Mouse (Mus musculus): Measurements from ENCODE around the gene Slc24a4. TPM values are rescaled to one million over a fixed set of nuclear protein-coding genes. Genes with fewer than 3 reads are reported as not detected.

Slc24a4 gene
- total and polyA plus RNA-seq, 3 experiments: 0.16 TPM; not detected in 2

GRCm38 (mm10) chr12:102296967-102297366, 168.4 kb downstream of the Slc24a4 start:
- ATAC-seq (ENCODE audit: extremely low read depth, insufficient number of reproducible peaks, low FRiP score, poor library complexity, severe bottlenecking): no peak
- H3K9me3 ChIP-seq (replicated peaks): no peaks in the 10 kb centered on the region
- no peaks in the 10 kb centered on the region for H3K36me3 ChIP-seq (replicated peaks)
- no peak overlapping the region for H3K4me3 ChIP-seq (ENCODE audit: low read depth, low read length)
- no peak for DNase-seq (ENCODE audit: low spot score)
- no peak for TF ChIP-seq GATA1 (IDR thresholded peaks at IDR 0.05; ENCODE audit: borderline replicate concordance, low read length)
- TF ChIP-seq TAL1 (conservative IDR thresholded peaks at IDR 0.05; ENCODE audit: low read depth, low read length): no peak
- no peak for TF ChIP-seq GATA2 (IDR thresholded peaks at IDR 0.05; ENCODE audit: borderline replicate concordance, low read depth, low read length)
- TF ChIP-seq CTCF (IDR thresholded peaks at IDR 0.05; ENCODE audit: low read depth, low read length): no peak
- no peak for TF ChIP-seq POLR2AphosphoS5 (IDR thresholded peaks at IDR 0.05; ENCODE audit: insufficient replicate concordance, low read depth, low read length)
- H3K27me3 ChIP-seq (ENCODE audit: insufficient read depth, low read length): no peaks in the 10 kb centered on the region; the same call in 1 of the 2 replicates
- no peaks in the 10 kb centered on the region for H3K4me1 ChIP-seq (ENCODE audit: insufficient read depth, low read depth, low read length)

- Histone ChIP-seq H3K4me1 (ENCODE audit: insufficient read depth, low read depth, low read length) (no peaks in the 10 kb centered on the region), H3K4me3 (ENCODE audit: low read depth, low read length) (no peak overlapping the region), H3K36me3 (replicated peaks) (no peaks in the 10 kb centered on the region), H3K9me3 (replicated peaks) (no peaks in the 10 kb centered on the region), H3K27me3 (ENCODE audit: insufficient read depth, low read length) (no peaks in the 10 kb centered on the region)
- no peak for TF ChIP-seq CTCF (IDR thresholded peaks at IDR 0.05; ENCODE audit: low read depth, low read length)
- no peak for TF ChIP-seq GATA2 (IDR thresholded peaks at IDR 0.05; ENCODE audit: borderline replicate concordance, low read depth, low read length)
- no peak for TF ChIP-seq TAL1 (conservative IDR thresholded peaks at IDR 0.05; ENCODE audit: low read depth, low read length)
- TF ChIP-seq POLR2AphosphoS5 (IDR thresholded peaks at IDR 0.05; ENCODE audit: insufficient replicate concordance, low read depth, low read length): no peak
- no peak for TF ChIP-seq GATA1 (IDR thresholded peaks at IDR 0.05; ENCODE audit: borderline replicate concordance, low read length)
- no peak for ATAC-seq (ENCODE audit: extremely low read depth, insufficient number of reproducible peaks, low FRiP score, poor library complexity, severe bottlenecking)
- no peak for DNase-seq (ENCODE audit: low spot score)
These were observed 170.7 kb downstream of the Slc24a4 start for GRCm38 (mm10) chr12:102299209-102299608.

GRCm38 (mm10) chr12:102301585-102301984, 173.1 kb downstream of the Slc24a4 start:
- Histone ChIP-seq H3K27me3 (ENCODE audit: insufficient read depth, low read length) (no peaks in the 10 kb centered on the region), H3K36me3 (replicated peaks) (no peaks in the 10 kb centered on the region), H3K4me1 (ENCODE audit: insufficient read depth, low read depth, low read length) (no peaks in the 10 kb centered on the region), H3K9me3 (replicated peaks) (no peaks in the 10 kb centered on the region), H3K4me3 (ENCODE audit: low read depth, low read length) (no peak overlapping the region)
- no peak for TF ChIP-seq GATA2 (IDR thresholded peaks at IDR 0.05; ENCODE audit: borderline replicate concordance, low read depth, low read length)
- DNase-seq (ENCODE audit: low spot score) (no peak), ATAC-seq (ENCODE audit: extremely low read depth, insufficient number of reproducible peaks, low FRiP score, poor library complexity, severe bottlenecking) (no peak)

GRCm38 (mm10) chr12:102302322-102302721, 173.8 kb downstream of the Slc24a4 start:
- ATAC-seq (ENCODE audit: extremely low read depth, insufficient number of reproducible peaks, low FRiP score, poor library complexity, severe bottlenecking): no peak
- TF ChIP-seq GATA2 (IDR thresholded peaks at IDR 0.05; ENCODE audit: borderline replicate concordance, low read depth, low read length) (no peak), TAL1 (conservative IDR thresholded peaks at IDR 0.05; ENCODE audit: low read depth, low read length) (no peak), GATA1 (IDR thresholded peaks at IDR 0.05; ENCODE audit: borderline replicate concordance, low read length) (no peak), CTCF (IDR thresholded peaks at IDR 0.05; ENCODE audit: low read depth, low read length) (no peak), POLR2AphosphoS5 (IDR thresholded peaks at IDR 0.05; ENCODE audit: insufficient replicate concordance, low read depth, low read length) (no peak)
- Histone ChIP-seq H3K4me1 (ENCODE audit: insufficient read depth, low read depth, low read length) (no peaks in the 10 kb centered on the region), H3K4me3 (ENCODE audit: low read depth, low read length) (no peak overlapping the region), H3K27me3 (ENCODE audit: insufficient read depth, low read length) (no peaks in the 10 kb centered on the region), H3K36me3 (replicated peaks) (no peaks in the 10 kb centered on the region), H3K9me3 (replicated peaks) (no peaks in the 10 kb centered on the region)
- DNase-seq (ENCODE audit: low spot score): no peak

- Histone ChIP-seq H3K27me3 (ENCODE audit: insufficient read depth, low read length) (no peaks in the 10 kb centered on the region), H3K4me3 (ENCODE audit: low read depth, low read length) (no peak overlapping the region), H3K4me1 (ENCODE audit: insufficient read depth, low read depth, low read length) (no peaks in the 10 kb centered on the region), H3K9me3 (replicated peaks) (no peaks in the 10 kb centered on the region), H3K36me3 (replicated peaks) (no peaks in the 10 kb centered on the region)
- TF ChIP-seq GATA1 (IDR thresholded peaks at IDR 0.05; ENCODE audit: borderline replicate concordance, low read length): no peak
- TF ChIP-seq GATA2 (IDR thresholded peaks at IDR 0.05; ENCODE audit: borderline replicate concordance, low read depth, low read length): no peak
- DNase-seq (ENCODE audit: low spot score): no peak
- no peak for ATAC-seq (ENCODE audit: extremely low read depth, insufficient number of reproducible peaks, low FRiP score, poor library complexity, severe bottlenecking)
These were observed 174.4 kb downstream of the Slc24a4 start for GRCm38 (mm10) chr12:102302831-102303351.

GRCm38 (mm10) chr12:102303867-102304266, 175.3 kb downstream of the Slc24a4 start:
- Histone ChIP-seq H3K4me3 (ENCODE audit: low read depth, low read length) (no peak overlapping the region), H3K9me3 (replicated peaks) (no peaks in the 10 kb centered on the region), H3K4me1 (ENCODE audit: insufficient read depth, low read depth, low read length) (no peaks in the 10 kb centered on the region), H3K36me3 (replicated peaks) (no peaks in the 10 kb centered on the region), H3K27me3 (ENCODE audit: insufficient read depth, low read length) (no peaks in the 10 kb centered on the region)
- no peak for TF ChIP-seq GATA1 (IDR thresholded peaks at IDR 0.05; ENCODE audit: borderline replicate concordance, low read length)
- no peak for TF ChIP-seq POLR2AphosphoS5 (IDR thresholded peaks at IDR 0.05; ENCODE audit: insufficient replicate concordance, low read depth, low read length)
- TF ChIP-seq CTCF (IDR thresholded peaks at IDR 0.05; ENCODE audit: low read depth, low read length): no peak
- no peak for TF ChIP-seq TAL1 (conservative IDR thresholded peaks at IDR 0.05; ENCODE audit: low read depth, low read length)
- no peak for TF ChIP-seq GATA2 (IDR thresholded peaks at IDR 0.05; ENCODE audit: borderline replicate concordance, low read depth, low read length)
- DNase-seq (ENCODE audit: low spot score) (no peak), ATAC-seq (ENCODE audit: extremely low read depth, insufficient number of reproducible peaks, low FRiP score, poor library complexity, severe bottlenecking) (no peak)

Data from G1E (cell line).